Mouse (Mus musculus) ovary, adult 2 months (tissue): ENCODE results near the gene Trim42. TPM values are rescaled to one million over a fixed set of nuclear protein-coding genes. Genes with fewer than 3 reads are reported as not detected.

Experiments used
- polyA plus RNA-seq: library from polyadenylated mRNA; depleted of rRNA; stranded (reverse); fragments of >200 nt; gene quantifications from 2 replicates; pipeline ENCODE4 v1.2.3, GENCODE M21; 2012; rRNA removed

Gene Trim42
- not detected in 2 replicates for polyA plus RNA-seq

DNA sequence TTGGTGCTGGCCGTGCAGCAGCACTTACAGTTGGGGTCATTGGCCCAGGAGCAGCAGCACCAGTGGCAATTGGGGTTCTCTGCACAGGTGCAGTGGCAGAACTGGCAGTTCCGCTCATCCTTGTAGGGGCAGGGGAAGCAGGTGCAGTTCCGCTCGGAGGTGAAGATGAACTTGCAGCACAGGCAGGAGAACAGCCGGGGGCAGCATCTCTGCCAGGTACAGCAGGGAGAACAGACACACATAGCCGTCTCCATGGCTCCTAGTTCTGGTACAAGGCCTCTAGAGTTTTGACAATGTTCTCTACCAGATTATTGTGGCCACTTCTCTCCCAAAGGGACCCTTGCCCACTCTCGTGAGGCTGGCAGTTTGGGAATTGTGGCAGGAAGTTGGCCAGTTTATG is at the start of gene Trim42:
Gene Trim42 (minus strand): TSS at position 368 of the 400 bp plus-strand sequence.

